Mouse (Mus musculus) thymus, adult 2 months (tissue): ENCODE results near the gene Stoml1. TPM values are rescaled to one million over a fixed set of nuclear protein-coding genes. Genes with fewer than 3 reads are reported as not detected.
A peak's percentile ranks its signal among the peaks of the same experiment; 100 is the strongest.

Experiments
- DNase-seq: peaks from one replicate; pipeline ENCODE4 v3.0.0; 2021
- H3K27ac ChIP-seq: fragments of 200-500 bp; 2 replicates; pipeline ENCODE4 v1.5.1; 2012; ENCODE audit warnings: low read length, control low read depth; ENCODE audit not compliant: control insufficient read depth, insufficient read depth
- H3K27me3 ChIP-seq: fragments of 200-500 bp; 2 replicates; pipeline ENCODE4 v1.6.1; 2012; ENCODE audit warnings: mild to moderate bottlenecking, low read length, moderate library complexity, mixed read lengths; ENCODE audit not compliant: control insufficient read depth, insufficient read depth
- H3K36me3 ChIP-seq: fragments of 200-500 bp; 2 replicates; pipeline ENCODE4 v1.6.1; 2012; ENCODE audit warnings: mild to moderate bottlenecking, low read length, moderate library complexity; ENCODE audit not compliant: control insufficient read depth, insufficient read depth
- H3K4me1 ChIP-seq: fragments of 200-500 bp; replicated peaks from 2 replicates; pipeline ENCODE4 v1.6.1; 2012; ENCODE audit warnings: low read length; ENCODE audit not compliant: control insufficient read depth, insufficient read depth
- H3K4me3 ChIP-seq: fragments of 200-500 bp; 2 replicates; pipeline ENCODE4 v1.5.1; 2012; ENCODE audit warnings: mild to moderate bottlenecking, low read length, control low read depth, moderate library complexity; ENCODE audit not compliant: control insufficient read depth, insufficient read depth
- CTCF ChIP-seq: fragments of 200-500 bp; IDR thresholded peaks from 2 replicates; pipeline ENCODE4 v1.5.1; 2012; ENCODE audit warnings: mild to moderate bottlenecking, control low read depth, low read length, moderate library complexity, borderline replicate concordance; ENCODE audit not compliant: control insufficient read depth, poor library complexity, insufficient read depth; ENCODE audit errors: extremely low read depth
- POLR2A ChIP-seq: fragments of 200-500 bp; IDR thresholded peaks from 2 replicates; pipeline ENCODE4 v1.6.1; 2012; ENCODE audit warnings: mild to moderate bottlenecking, low read length, control low read depth, moderate library complexity; ENCODE audit not compliant: control insufficient read depth, poor library complexity, insufficient read depth; ENCODE audit errors: extremely low read depth
- WGBS: fragments of 180-500 bp; shearing (Covaris S2); methylation state at CpG from one replicate; pipeline ENCODE4 v1.1.7; 2018; 5-methylcytosine and 5-hydroxymethylcytosine counted together
- polyA plus RNA-seq: library from polyadenylated mRNA; depleted of rRNA; stranded (reverse); fragments of >200 nt; gene quantifications from 2 replicates; pipeline ENCODE4 v1.2.3, GENCODE M21; 2012

Stoml1 gene
- polyA plus RNA-seq, 1 experiment: 71.5 TPM

GRCm38 (mm10) chr9:58234502-58235015, 18.4 kb upstream of the Stoml1 start:
- no peak overlapping the region for H3K27ac ChIP-seq
- H3K4me3 ChIP-seq: no peak overlapping the region
- H3K36me3 ChIP-seq: peaks cover 31% of the 10 kb centered on the region
- no peak for DNase-seq
- peaks cover 17% of the 10 kb centered on the region for H3K4me1 ChIP-seq
- no peak for TF ChIP-seq POLR2A
- TF ChIP-seq CTCF: no peak
- WGBS: 98% methylated on average over 28 of the region's 28 CpGs
- no peaks in the 10 kb centered on the region for H3K27me3 ChIP-seq

- no peak for TF ChIP-seq CTCF
- TF ChIP-seq POLR2A: no peak
- Histone ChIP-seq H3K27ac (no peak overlapping the region), H3K4me1 (peaks cover 22% of the 10 kb centered on the region), H3K27me3 (no peaks in the 10 kb centered on the region), H3K4me3 (no peak overlapping the region), H3K36me3 (no peaks in the 10 kb centered on the region)
- no peak for DNase-seq
- 42% methylated on average over 9 of the region's 9 CpGs for WGBS
Observed at GRCm38 (mm10) chr9:58241780-58242485, 11.0 kb upstream of the Stoml1 start.

DNA sequence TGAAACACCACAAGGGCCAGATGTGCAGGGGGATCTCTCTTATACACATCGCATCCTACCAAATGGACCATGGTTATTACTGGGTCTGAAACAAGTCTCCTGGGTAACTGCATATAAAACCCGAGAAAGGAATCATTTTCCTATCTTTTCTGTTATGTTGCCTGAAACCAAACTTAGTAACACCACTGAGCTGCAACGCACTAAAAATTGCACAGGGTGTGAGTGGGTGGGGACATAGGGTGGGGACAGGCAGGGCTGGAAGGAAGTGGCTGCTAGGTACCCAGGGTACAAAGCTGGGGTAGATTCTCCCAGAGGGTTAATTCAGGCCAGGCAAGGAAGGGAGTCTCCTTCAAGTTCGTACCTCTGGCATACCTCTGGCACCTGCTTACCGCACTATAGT, 10.3 kb upstream of the Stoml1 start:
- H3K4me1 ChIP-seq: peaks cover 27% of the 10 kb centered on the region
- no peak overlapping the region for H3K27ac ChIP-seq
- TF ChIP-seq POLR2A: no peak
- no peak for TF ChIP-seq CTCF
- DNase-seq: no peak
- H3K36me3 ChIP-seq: no peaks in the 10 kb centered on the region
- H3K4me3 ChIP-seq: no peak overlapping the region
- WGBS: 52% methylated on average over 5 of the region's 5 CpGs
- H3K27me3 ChIP-seq: no peaks in the 10 kb centered on the region

DNA sequence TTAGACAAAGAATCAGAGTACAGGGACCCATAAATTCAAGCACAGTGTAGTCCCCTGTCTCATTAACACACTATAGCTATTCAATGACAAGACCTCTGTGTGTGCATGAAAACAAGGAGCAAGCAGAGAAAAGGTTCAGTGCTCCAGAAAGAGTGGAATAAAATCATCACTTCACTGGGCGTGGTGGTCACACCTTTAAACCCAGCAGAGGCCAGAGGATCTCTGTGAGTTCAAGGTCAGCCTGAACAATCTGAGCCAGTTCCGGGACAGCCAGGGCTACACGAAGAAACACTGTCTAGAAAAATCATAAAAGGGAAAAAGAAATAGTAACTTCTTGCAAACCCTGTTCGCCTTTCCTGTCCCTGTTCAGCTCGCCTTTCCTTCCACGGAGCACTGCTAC, 9.3 kb upstream of the Stoml1 start:
- no peaks in the 10 kb centered on the region for H3K36me3 ChIP-seq
- no peak overlapping the region for H3K4me3 ChIP-seq
- no peak overlapping the region for H3K27ac ChIP-seq
- 91% methylated on average over 6 of the region's 6 CpGs for WGBS
- TF ChIP-seq POLR2A (no peak), CTCF (no peak)
- DNase-seq: no peak
- H3K27me3 ChIP-seq: no peaks in the 10 kb centered on the region
- H3K4me1 ChIP-seq: peaks cover 30% of the 10 kb centered on the region

GRCm38 (mm10) chr9:58246083-58246591, 6.8 kb upstream of the Stoml1 start:
- no peaks in the 10 kb centered on the region for H3K36me3 ChIP-seq
- H3K4me3 ChIP-seq: no peak overlapping the region
- no peak for DNase-seq
- peaks cover 32% of the 10 kb centered on the region for H3K4me1 ChIP-seq
- no peak overlapping the region for H3K27ac ChIP-seq
- no peaks in the 10 kb centered on the region for H3K27me3 ChIP-seq
- TF ChIP-seq CTCF (no peak), POLR2A (no peak)
- 9% methylated on average over 4 of the region's 4 CpGs for WGBS

GRCm38 (mm10) chr9:58247064-58247759, 5.8 kb upstream of the Stoml1 start:
- TF ChIP-seq CTCF: peak; percentile 90
- 0 out of 2 replicates have a peak, but pooled peaks have one; percentile 35 for TF ChIP-seq POLR2A
- Histone ChIP-seq H3K27ac (no peak overlapping the region), H3K4me1 (peaks cover 25% of the 10 kb centered on the region), H3K36me3 (no peaks in the 10 kb centered on the region), H3K27me3 (no peaks in the 10 kb centered on the region), H3K4me3 (peak overlapping the region; percentile 34)
- peak; percentile 87 for DNase-seq
- 8% methylated on average over 25 of the region's 25 CpGs for WGBS
